Mouse (Mus musculus): ENCODE data around the gene Slc34a1.

Slc34a1 gene

GRCm38 (mm10) chr13:55444286-55444936 is 46.4 kb downstream of the Slc34a1 start:
- peak; percentile 90 for DNase-seq (ENCODE audit: low spot score)

- peak; percentile 100 for DNase-seq (ENCODE audit: low spot score)
These were observed 46.9 kb downstream of the Slc34a1 start, which contains the start of gene Grk6 for GRCm38 (mm10) chr13:55444937-55445315. TSS of gene Grk6 (plus strand) at chr13:55445072.

- DNase-seq (ENCODE audit: low spot score), result no peak
These were observed 47.5 kb downstream of the Slc34a1 start for GRCm38 (mm10) chr13:55445361-55446091.

GRCm38 (mm10) chr13:55446483-55447105 is 48.6 kb downstream of the Slc34a1 start:
- DNase-seq (ENCODE audit: low spot score), result no peak

GRCm38 (mm10) chr13:55447543-55447943 is 49.6 kb downstream of the Slc34a1 start:
- peak; percentile 61 for DNase-seq (ENCODE audit: low spot score)

GRCm38 (mm10) chr13:55448131-55448530 is 50.1 kb downstream of the Slc34a1 start:
- DNase-seq (ENCODE audit: low spot score), result no peak

GRCm38 (mm10) chr13:55449205-55449604 is 51.2 kb downstream of the Slc34a1 start:
- DNase-seq (ENCODE audit: low spot score), result no peak

- no peak for DNase-seq (ENCODE audit: low spot score)
These were observed 51.9 kb downstream of the Slc34a1 start for GRCm38 (mm10) chr13:55449679-55450441.

GRCm38 (mm10) chr13:55450511-55450980 is 52.6 kb downstream of the Slc34a1 start:
- DNase-seq (ENCODE audit: low spot score), result peak; percentile 64

GRCm38 (mm10) chr13:55451296-55451695 is 53.3 kb downstream of the Slc34a1 start:
- DNase-seq (ENCODE audit: low spot score), result no peak

- DNase-seq (ENCODE audit: low spot score), result peak; percentile 69
These were observed 54.0 kb downstream of the Slc34a1 start for GRCm38 (mm10) chr13:55451785-55452549.

- DNase-seq (ENCODE audit: low spot score), result no peak
These were observed 65.0 kb downstream of the Slc34a1 start for GRCm38 (mm10) chr13:55462965-55463364.

GRCm38 (mm10) chr13:55463399-55464026 is 65.5 kb downstream of the Slc34a1 start:
- DNase-seq (ENCODE audit: low spot score), result no peak

- DNase-seq (ENCODE audit: low spot score), result no peak
These were observed 66.3 kb downstream of the Slc34a1 start, which contains the start of gene Prr7 for GRCm38 (mm10) chr13:55464027-55464884. TSS of gene Prr7 (plus strand) at chr13:55464267.

GRCm38 (mm10) chr13:55465184-55465583 is 67.2 kb downstream of the Slc34a1 start:
- no peak for DNase-seq (ENCODE audit: low spot score)
